Mouse (Mus musculus) CH12.LX (cell line): ENCODE measurements at regions not wholly inside any gene's neighbourhood (a gene's known extent, or its start where the extent isn't known, plus 50 kb on each side); places are given as distances from the start of the nearest gene placed in this dataset.

ENCODE experiments used
- DNase-seq: peaks from one replicate; pipeline ENCODE4 v3.0.0-alpha.2; 2013; ENCODE audit errors: extremely low read depth
- H3K27ac ChIP-seq: 2 replicates; pipeline ENCODE4 v1.5.1; 2012; ENCODE audit warnings: low read depth, mild to moderate bottlenecking, control low read depth, moderate library complexity; ENCODE audit not compliant: insufficient read depth
- H3K27me3 ChIP-seq: replicated peaks from 2 replicates; pipeline ENCODE3; 2012; ENCODE audit warnings: inconsistent platforms
- H3K36me3 ChIP-seq, 2 experiments: replicated peaks in 1 of 2; 2 replicates each; pipeline versions ENCODE3 to v1.6.1; 2012; ENCODE audit warnings: inconsistent platforms in 1 of 2, low read length in 1 of 2, mild to moderate bottlenecking in 1 of 2, mixed read lengths in 1 of 2, moderate library complexity in 1 of 2; ENCODE audit not compliant: control insufficient read depth in 1 of 2, insufficient read depth in 1 of 2
- H3K4me1 ChIP-seq, 2 experiments: 2 replicates each; pipeline ENCODE4 v1.6.1; 2012; ENCODE audit warnings: inconsistent platforms in 1 of 2, moderate library complexity in 1 of 2; ENCODE audit not compliant: insufficient read depth in 2 of 2, control insufficient read depth in 1 of 2
- H3K4me2 ChIP-seq: 2 replicates; pipeline ENCODE4 v1.6.1; 2012; ENCODE audit warnings: low read depth, mild to moderate bottlenecking, control low read depth; ENCODE audit not compliant: poor library complexity, insufficient read depth, severe bottlenecking
- H3K4me3 ChIP-seq, 3 experiments: fragments of 150-350 bp in 1 of 3; sonication (generic) in 1 of 3; replicated peaks in 1 of 3; 2 replicates each; pipeline versions ENCODE3 to v1.5.1; 2011 to 2012; ENCODE audit warnings: low read depth in 2 of 3, low read length in 2 of 3, mild to moderate bottlenecking in 2 of 3, moderate library complexity in 2 of 3, control low read depth in 1 of 3, improper control_type of control experiment in 1 of 3, inconsistent platforms in 1 of 3, mixed read lengths in 1 of 3; ENCODE audit not compliant: poor library complexity in 1 of 3
- H3K79me2 ChIP-seq: replicated peaks from 2 replicates; pipeline ENCODE4 v1.6.1; 2012; ENCODE audit warnings: mild to moderate bottlenecking, moderate library complexity; ENCODE audit not compliant: control insufficient read depth, poor library complexity, insufficient read depth, severe bottlenecking; ENCODE audit errors: extremely low read depth
- H3K9ac ChIP-seq: 2 replicates; pipeline ENCODE4 v1.6.1; 2012; ENCODE audit warnings: low read depth, mild to moderate bottlenecking, control low read depth, moderate library complexity; ENCODE audit not compliant: insufficient read depth
- H3K9me3 ChIP-seq: replicated peaks from 2 replicates; pipeline ENCODE3; 2012; ENCODE audit warnings: low read length, inconsistent platforms, mixed read lengths
- GABPA ChIP-seq: IDR thresholded peaks from 2 replicates; pipeline ENCODE4 v1.6.1; 2012; ENCODE audit warnings: low read depth, low read length, improper control_type of control experiment, inconsistent platforms; ENCODE audit not compliant: insufficient replicate concordance
- HCFC1 ChIP-seq: IDR thresholded peaks from 2 replicates; pipeline ENCODE4 v1.6.1; 2012; ENCODE audit warnings: low read depth, mild to moderate bottlenecking, inconsistent platforms, low read length, improper control_type of control experiment
- IRF4 ChIP-seq: IDR thresholded peaks from 2 replicates; pipeline ENCODE4 v1.6.1; 2014; ENCODE audit warnings: low read depth, mild to moderate bottlenecking, inconsistent platforms, low read length, improper control_type of control experiment
- JUND ChIP-seq: conservative IDR thresholded peaks from 2 replicates; pipeline ENCODE4 v1.6.1; 2011; ENCODE audit warnings: low read depth, low read length, improper control_type of control experiment
- KAT2A ChIP-seq: IDR thresholded peaks from 2 replicates; pipeline ENCODE4 v1.6.1; 2012; ENCODE audit warnings: low read length, improper control_type of control experiment, inconsistent platforms; ENCODE audit not compliant: insufficient replicate concordance
- MAFK ChIP-seq: IDR thresholded peaks from 2 replicates; pipeline ENCODE4 v1.6.1; 2011; ENCODE audit warnings: low read length, improper control_type of control experiment; ENCODE audit not compliant: insufficient replicate concordance
- MEF2A ChIP-seq: IDR thresholded peaks from 2 replicates; pipeline ENCODE4 v1.6.1; 2014; ENCODE audit warnings: low read depth, mild to moderate bottlenecking, inconsistent platforms, low read length, improper control_type of control experiment, borderline replicate concordance
- MXI1 ChIP-seq: IDR thresholded peaks from 2 replicates; pipeline ENCODE4 v1.6.1; 2011; ENCODE audit warnings: mild to moderate bottlenecking, low read depth, low read length, improper control_type of control experiment
- MYC ChIP-seq: IDR thresholded peaks from 2 replicates; pipeline ENCODE4 v1.6.1; 2011; ENCODE audit warnings: low read depth, mild to moderate bottlenecking, improper control_type of control experiment, low read length
- NELFE ChIP-seq: IDR thresholded peaks from 2 replicates; pipeline ENCODE4 v1.6.1; 2011; ENCODE audit warnings: low read depth, low read length, improper control_type of control experiment
- NRF1 ChIP-seq: IDR thresholded peaks from 2 replicates; pipeline ENCODE4 v1.6.1; 2014; ENCODE audit warnings: low read depth, mild to moderate bottlenecking, inconsistent platforms, low read length, improper control_type of control experiment, moderate library complexity
- PAX5 ChIP-seq: IDR thresholded peaks from 2 replicates; pipeline ENCODE4 v1.6.1; 2012; ENCODE audit warnings: low read length, inconsistent platforms, mixed read lengths
- POLR2A ChIP-seq: IDR thresholded peaks from 2 replicates; pipeline ENCODE4 v1.6.1; 2011; ENCODE audit warnings: low read depth, mild to moderate bottlenecking, improper control_type of control experiment, low read length
- POLR2AphosphoS2 ChIP-seq: IDR thresholded peaks from 2 replicates; pipeline ENCODE4 v1.6.1; 2011; ENCODE audit warnings: low read depth, low read length, improper control_type of control experiment
- TCF12 ChIP-seq: IDR thresholded peaks from 2 replicates; pipeline ENCODE4 v1.6.1; 2014; ENCODE audit warnings: low read depth, mild to moderate bottlenecking, inconsistent platforms, low read length, improper control_type of control experiment
- UBTF ChIP-seq: IDR thresholded peaks from 2 replicates; pipeline ENCODE4 v1.6.1; 2012; ENCODE audit warnings: low read depth, mild to moderate bottlenecking, inconsistent platforms, low read length, improper control_type of control experiment, moderate library complexity
- USF1 ChIP-seq: IDR thresholded peaks from 2 replicates; pipeline ENCODE4 v1.6.1; 2014; ENCODE audit warnings: low read depth, mild to moderate bottlenecking, inconsistent platforms, low read length, improper control_type of control experiment
- ZMIZ1 ChIP-seq: IDR thresholded peaks from 2 replicates; pipeline ENCODE4 v1.6.1; 2012; ENCODE audit warnings: low read depth, mild to moderate bottlenecking, inconsistent platforms, low read length, improper control_type of control experiment
- dilution Hi-C: fragments of 300-500 bp; cut with MboI; formaldehyde crosslinking; loops from 2 replicates; pipeline ENCODE4 v1.14.3; 2020; ENCODE audit warnings: low sequenced_read_pairs; ENCODE audit not compliant: extremely low pct_unique_long_range_greater_than_20kb, extremely low pct_ligation_motif_present
- in situ Hi-C: fragments of 300-500 bp; cut with MboI; formaldehyde crosslinking; loops from 3 replicates; pipeline ENCODE4 v1.14.3; 2019; ENCODE audit warnings: low sequenced_read_pairs, low pct_ligation_motif_present, low pct_unique_long_range_greater_than_20kb, mixed read lengths

- no peak for TF ChIP-seq KAT2A
- no peak for TF ChIP-seq MEF2A
- TF ChIP-seq POLR2AphosphoS2 = no peak
- TF ChIP-seq NRF1 = no peak
- no peak for TF ChIP-seq POLR2A
- no peak for TF ChIP-seq MYC
- no peak for TF ChIP-seq GABPA
- TF ChIP-seq USF1 = no peak
- no peak for TF ChIP-seq PAX5
- no peak for TF ChIP-seq MAFK
- TF ChIP-seq IRF4 = no peak
- no peak for TF ChIP-seq NELFE
- TF ChIP-seq TCF12 = no peak
- in situ Hi-C loops (no loop called here), dilution Hi-C loops (no loop called here)
- no peak overlapping the region for H3K4me2 ChIP-seq
- no peaks in the 10 kb centered on the region for H3K9me3 ChIP-seq
- H3K9ac ChIP-seq = no peak overlapping the region
- no peaks in the 10 kb centered on the region for H3K4me1 ChIP-seq
- no peaks in the 10 kb centered on the region for H3K27me3 ChIP-seq
- no peaks in the 10 kb centered on the region for H3K36me3 ChIP-seq
- no peak overlapping the region for H3K27ac ChIP-seq
- DNase-seq = no peak
- H3K79me2 ChIP-seq = no peaks in the 10 kb centered on the region
- no peak overlapping the region for H3K4me3 ChIP-seq
Observed at GRCm38 (mm10) chr1:63934570-63935280, 165.7 kb upstream of the 4933402D24Rik start.

GRCm38 (mm10) chr1:63932484-63932883, 163.4 kb upstream of the 4933402D24Rik start:
- Histone ChIP-seq H3K4me2 (no peak overlapping the region), H3K9me3 (no peaks in the 10 kb centered on the region), H3K4me3 (no peak overlapping the region), H3K4me1 (no peaks in the 10 kb centered on the region), H3K79me2 (no peaks in the 10 kb centered on the region), H3K9ac (no peak overlapping the region), H3K27ac (no peak overlapping the region), H3K36me3 (no peaks in the 10 kb centered on the region), H3K27me3 (no peaks in the 10 kb centered on the region)
- in situ Hi-C loops (no loop called here), dilution Hi-C loops (no loop called here)
- TF ChIP-seq HCFC1 = no peak
- TF ChIP-seq POLR2AphosphoS2 = no peak
- no peak for TF ChIP-seq POLR2A
- no peak for TF ChIP-seq JUND
- no peak for TF ChIP-seq UBTF
- TF ChIP-seq ZMIZ1 = no peak
- TF ChIP-seq MXI1 = no peak
- DNase-seq = no peak
